Mouse (Mus musculus): ENCODE measurements around the gene Flnb.

DNA sequence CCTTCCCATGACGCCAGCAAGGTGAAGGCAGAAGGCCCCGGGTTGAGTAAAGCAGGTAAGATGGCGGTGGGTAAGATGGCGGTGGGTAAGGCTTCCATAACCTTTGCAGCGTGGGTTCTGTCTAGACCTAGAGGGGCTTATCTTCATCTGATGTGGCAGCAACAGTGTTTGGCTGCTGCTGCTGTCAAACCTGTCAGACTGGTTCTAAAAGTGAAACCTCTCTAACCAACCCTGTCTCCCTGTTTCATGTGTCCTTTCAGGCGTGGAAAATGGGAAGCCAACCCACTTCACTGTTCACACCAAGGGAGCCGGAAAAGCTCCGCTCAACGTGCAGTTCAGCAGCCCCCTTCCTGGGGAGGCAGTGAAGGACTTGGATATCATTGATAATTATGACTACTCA lies 78.4 kb downstream of the Flnb start:
- TF ChIP-seq POLR2A (IDR thresholded peaks at IDR 0.05; ENCODE audit: insufficient read length, low read depth) (no peak), E2F4 (IDR thresholded peaks at IDR 0.05; ENCODE audit: insufficient read depth) (no peak), MYOG (IDR thresholded peaks at IDR 0.05; ENCODE audit: control insufficient read depth in 1 of 3, insufficient read depth in 1 of 3, insufficient read length in 2 of 3, low read depth in 2 of 3) (no peak)
